Mouse (Mus musculus) telencephalon, adult 2 months (tissue): ENCODE results near the gene Actbl2.
A peak's percentile ranks its signal among the peaks of the same experiment; 100 is the strongest.

Experiments
- DNase-seq: peaks from one replicate; pipeline ENCODE4 v3.0.0-alpha.2; 2011; ENCODE audit warnings: low read depth, low spot score

The Actbl2 gene

GRCm38 (mm10) chr13:111254713-111255112 is at the start of gene Actbl2:
Gene Actbl2, plus strand, starts transcription at chr13:111255013.
- DNase-seq = no peak

DNA sequence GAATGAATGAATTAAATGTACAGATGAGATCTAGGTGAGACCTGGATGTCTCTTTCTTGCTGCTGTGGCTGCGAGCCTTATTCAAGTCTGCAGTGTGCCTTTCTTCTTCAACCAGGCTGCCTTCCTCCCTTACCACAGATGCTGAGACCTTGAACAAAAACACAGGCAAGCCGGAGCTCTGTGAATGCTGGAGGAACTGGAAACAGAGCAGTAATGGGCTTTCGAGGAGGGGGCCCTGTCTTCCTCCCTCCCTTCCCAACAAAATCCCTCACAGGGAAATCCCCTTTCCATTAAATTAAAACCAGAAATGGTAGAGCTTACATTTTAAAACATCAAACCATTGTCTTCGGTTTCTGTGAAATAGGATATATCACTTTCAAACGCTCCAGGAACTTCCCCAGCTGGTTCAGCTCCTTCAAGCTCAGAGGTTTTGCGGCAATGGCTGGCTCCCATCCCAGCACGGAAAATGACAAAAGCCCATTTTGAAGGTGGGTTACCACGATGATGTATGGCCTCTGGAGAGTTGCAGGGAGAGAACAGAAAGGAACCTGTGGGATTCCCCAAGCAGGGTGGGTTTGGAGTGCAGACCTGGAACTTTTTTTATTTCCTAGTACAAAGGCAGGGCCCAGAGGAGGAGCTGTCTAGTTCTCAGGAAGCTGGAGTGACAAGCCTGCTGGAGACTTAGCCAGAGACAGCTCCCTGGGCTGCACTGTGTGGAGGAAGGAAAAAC is 44.0 kb upstream of the Actbl2 start:
- DNase-seq = no peak

DNA sequence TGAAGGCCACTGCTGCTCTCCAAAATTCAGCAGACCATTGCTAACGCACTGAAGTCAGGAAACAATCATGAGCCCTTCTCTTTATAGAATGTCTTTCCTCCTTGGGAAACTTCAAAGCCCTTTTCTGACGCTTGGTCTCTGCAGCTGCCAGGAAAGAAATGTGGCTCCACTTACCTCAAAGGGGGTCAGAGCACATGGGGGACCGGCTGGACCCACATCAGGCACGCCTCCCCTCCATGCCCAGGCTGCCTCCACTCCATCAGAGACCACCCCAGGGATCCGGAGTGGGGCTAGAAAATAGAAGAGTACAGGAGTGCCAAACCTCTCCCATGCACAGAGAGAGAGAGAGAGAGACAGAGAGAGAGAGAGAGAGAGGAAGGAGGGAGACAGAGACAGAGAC is 26.0 kb upstream of the Actbl2 start:
- DNase-seq = no peak

GRCm38 (mm10) chr13:111229541-111229940 is 25.3 kb upstream of the Actbl2 start:
- DNase-seq = no peak

DNA sequence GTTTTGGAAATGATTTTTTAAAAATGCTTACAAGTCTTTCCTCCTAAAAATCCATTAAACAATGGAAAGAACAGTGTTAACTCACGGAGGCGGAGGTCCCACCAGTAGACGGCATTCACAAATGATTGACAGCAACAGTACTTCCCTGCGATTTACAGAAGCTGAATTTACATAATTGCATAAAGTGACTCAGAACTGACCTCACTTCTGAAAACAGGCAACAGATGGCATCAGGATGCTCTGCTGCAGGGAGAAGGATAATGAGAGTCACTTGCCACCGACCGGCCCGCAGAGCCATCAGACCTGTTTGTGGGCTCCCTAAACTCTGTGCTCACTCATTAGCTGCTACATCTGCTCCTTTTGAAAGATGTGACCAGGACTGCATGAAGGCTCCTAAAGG is 22.4 kb upstream of the Actbl2 start:
- DNase-seq = no peak

GRCm38 (mm10) chr13:111233356-111233755 is 21.5 kb upstream of the Actbl2 start:
- DNase-seq = no peak

DNA sequence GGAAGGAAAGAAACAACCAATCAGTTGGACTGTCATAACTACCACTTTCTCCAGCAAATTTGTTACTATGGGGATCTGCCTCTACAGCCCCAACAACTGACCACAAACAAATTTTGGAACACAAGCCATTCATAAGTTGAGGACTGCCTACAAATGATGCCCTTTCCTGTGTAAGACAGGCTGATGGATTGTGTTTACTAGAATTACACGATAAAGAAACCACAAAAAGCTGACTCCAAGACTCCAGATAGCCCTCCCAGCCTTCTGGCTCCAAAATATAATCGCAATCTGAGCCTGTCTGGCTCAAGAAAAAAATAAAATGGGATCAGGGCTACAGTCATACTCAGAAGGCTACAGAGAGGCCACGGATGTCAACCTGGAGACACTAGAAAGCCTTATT is 20.2 kb upstream of the Actbl2 start:
- no peak for DNase-seq

GRCm38 (mm10) chr13:111235719-111236166 is 19.1 kb upstream of the Actbl2 start:
- no peak for DNase-seq

- no peak for DNase-seq
Measured at GRCm38 (mm10) chr13:111236461-111236864, 18.4 kb upstream of the Actbl2 start.

GRCm38 (mm10) chr13:111237296-111237695 is 17.5 kb upstream of the Actbl2 start:
- DNase-seq = no peak

- peak; percentile 69 for DNase-seq
Measured at GRCm38 (mm10) chr13:111237865-111238465, 16.8 kb upstream of the Actbl2 start.

- no peak for DNase-seq
Measured at GRCm38 (mm10) chr13:111251106-111251505, 3.7 kb upstream of the Actbl2 start.

GRCm38 (mm10) chr13:111251795-111252194 is 3.0 kb upstream of the Actbl2 start:
- no peak for DNase-seq

DNA sequence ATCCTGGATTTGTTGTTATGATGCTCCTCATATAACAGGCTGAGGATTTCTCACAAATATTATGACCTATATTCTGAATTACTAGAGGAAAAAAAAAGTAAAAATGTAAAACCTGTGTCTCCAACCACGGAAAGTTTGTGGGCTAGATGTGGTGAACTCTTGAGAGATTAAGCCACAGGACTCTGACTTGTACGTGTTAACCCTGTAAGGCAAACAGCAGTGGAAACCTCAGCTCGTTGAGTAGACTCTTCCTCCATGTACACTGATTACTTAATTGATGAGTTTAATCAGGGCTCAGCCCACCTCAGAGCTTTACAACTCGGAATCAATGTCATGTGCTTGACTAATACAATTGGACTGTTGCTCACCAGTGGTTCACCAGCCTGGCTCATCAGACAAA is 3.2 kb downstream of the Actbl2 start:
- no peak for DNase-seq

GRCm38 (mm10) chr13:111258424-111259092 is 3.7 kb downstream of the Actbl2 start:
- no peak for DNase-seq

DNA sequence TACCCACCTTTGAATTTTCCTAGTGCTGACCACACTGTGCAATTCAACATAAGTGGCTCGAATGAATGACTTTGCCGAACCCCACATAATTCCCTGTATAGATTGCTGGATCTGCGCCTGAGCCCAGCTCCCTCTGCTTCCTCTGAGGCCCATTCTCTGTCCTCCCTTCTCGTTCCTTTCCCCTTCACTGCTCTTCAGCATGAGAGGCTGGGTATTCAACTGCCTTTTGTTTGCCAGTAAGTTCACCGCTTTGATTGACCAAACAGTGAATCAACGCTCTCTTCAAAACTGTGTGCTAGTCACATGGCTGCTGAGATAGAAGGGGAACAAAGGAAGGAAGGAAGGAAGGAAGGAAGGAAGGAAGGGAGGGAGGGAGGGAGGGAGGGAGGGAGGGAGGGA is 4.3 kb downstream of the Actbl2 start:
- DNase-seq = no peak

GRCm38 (mm10) chr13:111259711-111260110 is 4.9 kb downstream of the Actbl2 start:
- no peak for DNase-seq

GRCm38 (mm10) chr13:111263186-111263585 is 8.4 kb downstream of the Actbl2 start:
- no peak for DNase-seq

DNA sequence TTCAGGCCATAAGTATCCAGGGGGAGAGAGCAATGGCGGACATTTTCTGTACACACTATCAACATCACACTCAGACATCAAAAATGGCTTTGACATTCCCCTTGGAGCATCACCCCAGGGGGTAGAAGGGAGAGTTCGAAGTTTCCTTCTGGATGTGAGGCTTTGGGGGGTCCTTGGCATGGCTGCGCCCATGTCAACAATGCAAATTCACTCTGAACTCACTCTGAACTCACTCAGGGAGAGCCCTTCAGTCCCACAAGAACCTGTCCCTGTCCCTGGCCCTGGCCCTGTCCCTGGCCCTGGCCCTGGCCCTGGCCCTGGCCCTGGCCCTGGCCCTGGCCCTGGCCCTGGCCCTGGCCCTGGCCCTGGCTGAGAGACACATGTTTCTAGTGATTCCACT is 8.9 kb downstream of the Actbl2 start:
- DNase-seq = no peak

- no peak for DNase-seq
Measured at GRCm38 (mm10) chr13:111265231-111266000, 10.6 kb downstream of the Actbl2 start.

DNA sequence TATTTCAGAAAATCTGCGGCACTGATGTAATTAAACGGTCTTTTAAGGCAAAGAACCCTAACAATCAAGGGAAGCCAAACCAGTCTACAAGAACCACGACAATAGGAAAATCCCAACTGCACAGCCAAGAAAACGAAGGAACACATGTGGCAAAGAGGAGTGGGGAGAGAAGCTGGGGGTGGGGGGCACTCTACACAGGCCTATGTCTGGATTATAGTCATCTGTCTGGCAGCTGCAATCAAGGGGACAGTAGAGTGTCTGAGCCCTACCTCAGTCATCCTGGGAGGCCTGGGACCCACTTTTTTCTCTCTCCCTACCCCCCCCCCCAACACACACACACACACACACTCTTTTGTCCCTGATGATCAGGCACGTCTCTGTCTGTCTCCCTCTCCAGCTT is 12.0 kb downstream of the Actbl2 start:
- no peak for DNase-seq

- no peak for DNase-seq
Measured at GRCm38 (mm10) chr13:111268992-111269391, 14.2 kb downstream of the Actbl2 start.
